Mouse (Mus musculus) olfactory bulb, adult 2 months (tissue): ENCODE results near the gene Cherp.

Experiments
- CTCF ChIP-seq: fragments of 200-500 bp; IDR thresholded peaks from 2 replicates; pipeline ENCODE4 v1.5.1; 2012; ENCODE audit warnings: low read depth, mild to moderate bottlenecking, low read length, moderate library complexity; ENCODE audit not compliant: insufficient read depth
- POLR2A ChIP-seq: fragments of 200-500 bp; IDR thresholded peaks from 2 replicates; pipeline ENCODE4 v1.6.1; 2012; ENCODE audit warnings: mild to moderate bottlenecking, low read depth, low read length, moderate library complexity; ENCODE audit not compliant: insufficient read depth

- no peak for TF ChIP-seq CTCF
- no peak for TF ChIP-seq POLR2A
These were observed 15.0 kb downstream of the Cherp start for GRCm38 (mm10) chr8:72459881-72460533.
